Mouse (Mus musculus) MEL (cell line): ENCODE data around the gene Gm6793. TPM values are rescaled to one million over a fixed set of nuclear protein-coding genes. Genes with fewer than 3 reads are reported as not detected.

ENCODE experiments used
- DNase-seq: peaks from one replicate; pipeline ENCODE4 v3.0.0; 2011; ENCODE audit warnings: low read depth, low spot score
- H3K27ac ChIP-seq: 2 replicates; pipeline ENCODE4 v1.5.1; 2012; ENCODE audit warnings: low read depth, mild to moderate bottlenecking, control low read depth, low read length, moderate library complexity; ENCODE audit not compliant: control insufficient read depth
- H3K27me3 ChIP-seq, 2 experiments: fragments of 150-350 bp in 1 of 2; sonication (generic) in 1 of 2; 2 replicates each; pipeline ENCODE4 v1.6.1; 2012; ENCODE audit warnings: low read length in 2 of 2, mild to moderate bottlenecking in 2 of 2, improper control_type of control experiment in 1 of 2, moderate library complexity in 1 of 2; ENCODE audit not compliant: insufficient read depth in 2 of 2, control insufficient read depth in 1 of 2
- H3K36me3 ChIP-seq, 2 experiments: 2 replicates each; pipeline ENCODE4 v1.6.1; 2012 to 2014; ENCODE audit warnings: low read length in 2 of 2, improper control_type of control experiment in 1 of 2, inconsistent platforms in 1 of 2, mild to moderate bottlenecking in 1 of 2; ENCODE audit not compliant: insufficient read depth in 2 of 2, control insufficient read depth in 1 of 2
- H3K4me1 ChIP-seq, 2 experiments: fragments of 150-350 bp in 1 of 2; sonication (generic) in 1 of 2; 2 replicates each; pipeline ENCODE4 v1.6.1; 2012; ENCODE audit warnings: low read length in 2 of 2, improper control_type of control experiment in 1 of 2, mild to moderate bottlenecking in 1 of 2; ENCODE audit not compliant: insufficient read depth in 2 of 2, control insufficient read depth in 1 of 2
- H3K4me3 ChIP-seq, 2 experiments: fragments of 150-350 bp in 1 of 2; sonication (generic) in 1 of 2; 2 replicates each; pipeline ENCODE4 v1.5.1; 2012; ENCODE audit warnings: low read depth in 2 of 2, low read length in 2 of 2, mild to moderate bottlenecking in 2 of 2, moderate library complexity in 2 of 2, control low read depth in 1 of 2, improper control_type of control experiment in 1 of 2; ENCODE audit not compliant: control insufficient read depth in 1 of 2, insufficient read depth in 1 of 2
- H3K79me2 ChIP-seq: 2 replicates; pipeline ENCODE4 v1.6.1; 2012; ENCODE audit warnings: mild to moderate bottlenecking, low read length, moderate library complexity; ENCODE audit not compliant: control insufficient read depth, poor library complexity, insufficient read depth
- H3K9ac ChIP-seq: 2 replicates; pipeline ENCODE4 v1.6.1; 2012; ENCODE audit warnings: low read depth, mild to moderate bottlenecking, control low read depth, low read length, moderate library complexity; ENCODE audit not compliant: control insufficient read depth, poor library complexity, severe bottlenecking
- H3K9me3 ChIP-seq: fragments of 150-350 bp; sonication (generic); replicated peaks from 2 replicates; pipeline ENCODE4 v1.6.1; 2012; ENCODE audit warnings: mild to moderate bottlenecking, low read length, improper control_type of control experiment, moderate library complexity; ENCODE audit not compliant: insufficient read depth
- BHLHE40 ChIP-seq: IDR thresholded peaks from 2 replicates; pipeline ENCODE4 v1.6.1; 2012; ENCODE audit warnings: low read depth, mild to moderate bottlenecking, inconsistent platforms, low read length, improper control_type of control experiment, borderline replicate concordance
- CHD1 ChIP-seq: IDR thresholded peaks from 2 replicates; pipeline ENCODE4 v1.6.1; 2012; ENCODE audit warnings: low read depth, mild to moderate bottlenecking, inconsistent platforms, low read length, improper control_type of control experiment
- E2F4 ChIP-seq: IDR thresholded peaks from 2 replicates; pipeline ENCODE4 v1.6.1; 2011; ENCODE audit warnings: low read depth, low read length, improper control_type of control experiment, borderline replicate concordance
- EP300 ChIP-seq, 2 experiments: IDR thresholded peaks; 2 replicates each; pipeline ENCODE4 v1.6.1; 2011; ENCODE audit warnings: improper control_type of control experiment in 2 of 2, low read length in 2 of 2, low read depth in 1 of 2, mild to moderate bottlenecking in 1 of 2
- ETS1 ChIP-seq: IDR thresholded peaks from 2 replicates; pipeline ENCODE4 v1.6.1; 2012; ENCODE audit warnings: low read depth, mild to moderate bottlenecking, inconsistent platforms, low read length, improper control_type of control experiment, moderate library complexity
- GABPA ChIP-seq: IDR thresholded peaks from 2 replicates; pipeline ENCODE4 v1.6.1; 2012; ENCODE audit warnings: low read depth, mild to moderate bottlenecking, inconsistent platforms, low read length, improper control_type of control experiment, moderate library complexity
- GATA1 ChIP-seq: IDR thresholded peaks from 2 replicates; pipeline ENCODE4 v1.6.1; 2011; ENCODE audit warnings: low read depth, low read length, improper control_type of control experiment
- HCFC1 ChIP-seq: IDR thresholded peaks from 2 replicates; pipeline ENCODE4 v1.6.1; 2012; ENCODE audit warnings: low read depth, mild to moderate bottlenecking, inconsistent platforms, low read length, improper control_type of control experiment, moderate library complexity
- JUND ChIP-seq: IDR thresholded peaks from 2 replicates; pipeline ENCODE4 v1.6.1; 2011; ENCODE audit warnings: low read depth, mild to moderate bottlenecking, improper control_type of control experiment, low read length
- KAT2A ChIP-seq: conservative IDR thresholded peaks from 2 replicates; pipeline ENCODE4 v1.6.1; 2012; ENCODE audit warnings: low read depth, low read length, improper control_type of control experiment, inconsistent platforms
- MAFK ChIP-seq: IDR thresholded peaks from 2 replicates; pipeline ENCODE4 v1.6.1; 2011; ENCODE audit warnings: low read depth, mild to moderate bottlenecking, low read length, improper control_type of control experiment, borderline replicate concordance
- MAX ChIP-seq: IDR thresholded peaks from 2 replicates; pipeline ENCODE4 v1.6.1; 2011; ENCODE audit warnings: low read length, improper control_type of control experiment
- MAZ ChIP-seq: IDR thresholded peaks from 2 replicates; pipeline ENCODE4 v1.6.1; 2012; ENCODE audit warnings: low read depth, mild to moderate bottlenecking, inconsistent platforms, low read length, improper control_type of control experiment
- MEF2A ChIP-seq: IDR thresholded peaks from 2 replicates; pipeline ENCODE4 v1.6.1; 2014; ENCODE audit warnings: low read depth, mild to moderate bottlenecking, inconsistent platforms, low read length, improper control_type of control experiment; ENCODE audit not compliant: poor library complexity, insufficient replicate concordance, severe bottlenecking; ENCODE audit errors: extremely low read depth
- MXI1 ChIP-seq: IDR thresholded peaks from 2 replicates; pipeline ENCODE4 v1.6.1; 2011; ENCODE audit warnings: mild to moderate bottlenecking, low read depth, low read length, improper control_type of control experiment
- MYC ChIP-seq: IDR thresholded peaks from 2 replicates; pipeline ENCODE4 v1.6.1; 2011; ENCODE audit warnings: low read depth, mild to moderate bottlenecking, low read length, improper control_type of control experiment, moderate library complexity
- NELFE ChIP-seq: IDR thresholded peaks from 2 replicates; pipeline ENCODE4 v1.6.1; 2011; ENCODE audit warnings: low read depth, low read length, improper control_type of control experiment
- NRF1 ChIP-seq: IDR thresholded peaks from 2 replicates; pipeline ENCODE4 v1.6.1; 2014; ENCODE audit warnings: low read depth, mild to moderate bottlenecking, inconsistent platforms, low read length, improper control_type of control experiment, moderate library complexity; ENCODE audit not compliant: poor library complexity, insufficient read depth, severe bottlenecking
- POLR2A ChIP-seq, 2 experiments: IDR thresholded peaks; 2 replicates each; pipeline ENCODE4 v1.6.1; 2011 to 2012; ENCODE audit warnings: low read length in 2 of 2, mild to moderate bottlenecking in 2 of 2, control low read depth in 1 of 2, improper control_type of control experiment in 1 of 2, low read depth in 1 of 2, moderate library complexity in 1 of 2; ENCODE audit not compliant: control insufficient read depth in 1 of 2, insufficient read depth in 1 of 2, poor library complexity in 1 of 2
- POLR2AphosphoS5 ChIP-seq: IDR thresholded peaks from 2 replicates; pipeline ENCODE4 v1.6.1; 2012; ENCODE audit warnings: low read depth, borderline replicate concordance, mild to moderate bottlenecking, inconsistent platforms, low read length, moderate library complexity, mixed read lengths
- RCOR1 ChIP-seq: IDR thresholded peaks from 2 replicates; pipeline ENCODE4 v1.6.1; 2012; ENCODE audit warnings: low read depth, mild to moderate bottlenecking, inconsistent platforms, low read length, improper control_type of control experiment
- SIN3A ChIP-seq: IDR thresholded peaks from 2 replicates; pipeline ENCODE4 v1.6.1; 2012; ENCODE audit warnings: low read length, improper control_type of control experiment, inconsistent platforms
- SMC3 ChIP-seq: IDR thresholded peaks from 2 replicates; pipeline ENCODE4 v1.6.1; 2011; ENCODE audit warnings: low read depth, low read length, improper control_type of control experiment
- TBP ChIP-seq: IDR thresholded peaks from 2 replicates; pipeline ENCODE4 v1.8.0; 2011; ENCODE audit warnings: low read depth, low read length, improper control_type of control experiment
- TCF12 ChIP-seq: IDR thresholded peaks from 2 replicates; pipeline ENCODE4 v1.6.1; 2014; ENCODE audit warnings: low read depth, mild to moderate bottlenecking, inconsistent platforms, low read length, improper control_type of control experiment, moderate library complexity
- UBTF ChIP-seq: IDR thresholded peaks from 2 replicates; pipeline ENCODE4 v1.6.1; 2012; ENCODE audit warnings: low read depth, mild to moderate bottlenecking, inconsistent platforms, low read length, improper control_type of control experiment, moderate library complexity, borderline replicate concordance; ENCODE audit not compliant: insufficient read depth
- USF2 ChIP-seq, 2 experiments: IDR thresholded peaks; 2 replicates each; pipeline ENCODE4 v1.6.1; 2011 to 2012; ENCODE audit warnings: improper control_type of control experiment in 2 of 2, low read length in 2 of 2, borderline replicate concordance in 1 of 2, inconsistent platforms in 1 of 2, low read depth in 1 of 2, mild to moderate bottlenecking in 1 of 2; ENCODE audit not compliant: insufficient read depth in 1 of 2
- ZKSCAN1 ChIP-seq: IDR thresholded peaks from 2 replicates; pipeline ENCODE4 v1.6.1; 2012; ENCODE audit warnings: low read depth, mild to moderate bottlenecking, inconsistent platforms, low read length, improper control_type of control experiment, moderate library complexity
- ZNF384 ChIP-seq: IDR thresholded peaks from 2 replicates; pipeline ENCODE4 v1.6.1; 2012; ENCODE audit warnings: low read depth, mild to moderate bottlenecking, inconsistent platforms, low read length, improper control_type of control experiment
- polyA plus RNA-seq, 2 experiments: library from polyadenylated mRNA; stranded (reverse) in 1 of 2; unstranded in 1 of 2; fragments of >175 nt in 1 of 2; fragments of >200 nt in 1 of 2; gene quantifications; 2 replicates each; pipeline versions ENCODE4 v1.2.1 to v1.2.4; 2012; ENCODE audit warnings: low replicate concordance in 2 of 2, low read depth in 1 of 2; ENCODE audit not compliant: insufficient read length in 2 of 2, insufficient read depth in 1 of 2, missing spikeins in 1 of 2
- total RNA-seq: library from RNA; depleted of rRNA; stranded (reverse); fragments of 300-350 nt; gene quantifications from 2 replicates; pipeline ENCODE4 v1.2.3, GENCODE M21; 2012

The Gm6793 gene
- total and polyA plus RNA-seq, 3 experiments, result 0.19 to 0.46 TPM; not detected in 1

GRCm38 (mm10) chr8:112009558-112009957 lies 5.3 kb downstream of the Gm6793 start:
- Histone ChIP-seq H3K36me3 (peaks cover 7 to 48% of the 10 kb centered on the region in 2 experiments), H3K9ac (no peak overlapping the region), H3K4me3 (peak overlapping the region; percentile 14 to 19; a peak in 2 of 4 replicates), H3K9me3 (no peaks in the 10 kb centered on the region), H3K79me2 (peaks cover 63% of the 10 kb centered on the region), H3K4me1 (peaks cover 19 to 34% of the 10 kb centered on the region in 2 experiments), H3K27ac (no peak overlapping the region), H3K27me3 (no peaks in the 10 kb centered on the region)
- no peak for TF ChIP-seq MEF2A
- TF ChIP-seq MYC, result no peak
- no peak for TF ChIP-seq TBP
- no peak for TF ChIP-seq GATA1
- no peak for TF ChIP-seq KAT2A
- TF ChIP-seq ETS1, result no peak
- no peak for TF ChIP-seq CHD1
- no peak for TF ChIP-seq TCF12
- peak; percentile 38 for DNase-seq

DNA sequence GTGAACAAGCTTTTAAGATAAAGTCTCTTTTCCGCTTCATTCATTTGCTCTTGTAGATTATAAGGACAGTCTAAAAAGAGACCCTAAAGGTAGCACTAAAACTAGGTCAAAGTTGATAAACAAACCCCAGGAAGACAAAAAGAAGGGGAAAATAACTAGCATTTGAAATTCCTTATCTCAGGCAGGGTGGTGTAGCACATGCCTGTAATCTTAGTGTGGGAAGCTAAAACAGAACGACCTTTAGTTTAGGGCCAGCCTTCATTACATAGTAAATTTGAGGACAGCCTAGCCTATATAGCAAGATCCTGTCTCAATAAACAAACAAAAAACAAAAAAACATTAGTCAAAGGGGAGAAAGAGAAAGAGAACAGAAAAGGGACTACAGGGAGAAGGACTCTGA lies 7.2 kb downstream of the Gm6793 start:
- Histone ChIP-seq H3K4me1 (peaks cover 19 to 28% of the 10 kb centered on the region in 2 experiments), H3K27ac (peak overlapping the region; percentile 40)
- TF ChIP-seq HCFC1 (0 out of 2 replicates have a peak, but pooled peaks have one; percentile 15), MAFK (no peak), ETS1 (peak; percentile 79; the same call in 1 of the 2 replicates), POLR2AphosphoS5 (no peak), GABPA (no peak), SMC3 (no peak), NRF1 (no peak), GATA1 (peak; percentile 64), E2F4 (no peak), CHD1 (no peak), KAT2A (no peak), EP300 (IDR thresholded peaks at IDR 0.05; ENCODE audit: low read depth in 1 of 2, low read length in 2 of 2) (peak in 1 of 2 experiments; percentile 22; a peak in 2 of 4 replicates), MEF2A (no peak), UBTF (no peak), JUND (no peak), TCF12 (peak; percentile 44; the same call in 1 of the 2 replicates), POLR2A (IDR thresholded peaks at IDR 0.05; ENCODE audit: control insufficient read depth in 1 of 2, insufficient read depth in 1 of 2, low read depth in 1 of 2, low read length in 2 of 2, poor library complexity in 1 of 2) (no peak), ZNF384 (no peak), MAZ (no peak), RCOR1 (no peak), ZKSCAN1 (no peak), MAX (peak; percentile 61; the same call in 1 of the 2 replicates), MXI1 (peak; percentile 69; the same call in 1 of the 2 replicates), BHLHE40 (peak; percentile 75; the same call in 1 of the 2 replicates), USF2 (IDR thresholded peaks at IDR 0.05; ENCODE audit: borderline replicate concordance in 1 of 2, insufficient read depth in 1 of 2, low read depth in 1 of 2, low read length in 2 of 2) (no peak), NELFE (no peak), SIN3A (peak; percentile 63; the same call in 1 of the 2 replicates)

More for the DNA sequence above, 7.2 kb downstream of the Gm6793 start:
- H3K27me3 ChIP-seq, result no peaks in the 10 kb centered on the region
- no peak overlapping the region for H3K9ac ChIP-seq
- no peak overlapping the region for H3K4me3 ChIP-seq
- peak; percentile 35 for DNase-seq
- no peaks in the 10 kb centered on the region for H3K9me3 ChIP-seq
- peaks cover 16 to 45% of the 10 kb centered on the region in 2 experiments for H3K36me3 ChIP-seq
- peaks cover 57% of the 10 kb centered on the region for H3K79me2 ChIP-seq
